Mouse (Mus musculus) liver, embryonic 14.5 days (tissue): ENCODE measurements around the gene Golph3l. TPM values are rescaled to one million over a fixed set of nuclear protein-coding genes. Genes with fewer than 3 reads are reported as not detected.

Experiments used
- ATAC-seq: fragments of 200-750 bp; cut with Nextera tagmentation; 2 replicates; pipeline ENCODE4 v1.8.0; 2017; ENCODE audit warnings: moderate number of reproducible peaks, mild to moderate bottlenecking, moderate library complexity; ENCODE audit not compliant: insufficient read depth
- DNase-seq, 3 experiments: peaks; one replicate each; pipeline ENCODE4 v3.0.0-alpha.2; 2012 to 2013; ENCODE audit warnings: low read depth in 3 of 3, low spot score in 3 of 3
- H3K27ac ChIP-seq: fragments of 300-500 bp; sonication (generic); 2 replicates; pipeline ENCODE4 v1.5.1; 2014; ENCODE audit warnings: moderate library complexity, mild to moderate bottlenecking, control low read depth, inconsistent platforms
- H3K27me3 ChIP-seq: fragments of 300-500 bp; sonication (generic); 2 replicates; pipeline ENCODE4 v1.6.1; 2014; ENCODE audit warnings: mild to moderate bottlenecking, low read length, moderate library complexity; ENCODE audit not compliant: control insufficient read depth, insufficient read depth
- H3K36me3 ChIP-seq: fragments of 300-500 bp; sonication (generic); replicated peaks from 2 replicates; pipeline ENCODE4 v1.6.1; 2014; ENCODE audit warnings: low read depth; ENCODE audit not compliant: control insufficient read depth, insufficient read depth
- H3K4me1 ChIP-seq, 2 experiments: fragments of 200-500 bp in 1 of 2; fragments of 300-500 bp in 1 of 2; sonication (generic) in 1 of 2; replicated peaks; 2 replicates each; pipeline ENCODE4 v1.6.1; 2012 to 2014; ENCODE audit warnings: antibody characterized with exemption in 1 of 2, inconsistent platforms in 1 of 2, low read length in 1 of 2; ENCODE audit not compliant: control insufficient read depth in 2 of 2, insufficient read depth in 2 of 2
- H3K4me2 ChIP-seq: fragments of 300-500 bp; sonication (generic); 2 replicates; pipeline ENCODE4 v1.6.1; 2014; ENCODE audit warnings: low read depth, mild to moderate bottlenecking, control low read depth, moderate library complexity
- H3K4me3 ChIP-seq, 2 experiments: fragments of 200-500 bp in 1 of 2; fragments of 300-500 bp in 1 of 2; sonication (generic) in 1 of 2; 2 replicates each; pipeline ENCODE4 v1.5.1; 2012 to 2014; ENCODE audit warnings: low read depth in 2 of 2, low read length in 2 of 2, mild to moderate bottlenecking in 2 of 2, control low read depth in 1 of 2, inconsistent platforms in 1 of 2, moderate library complexity in 1 of 2; ENCODE audit not compliant: insufficient read depth in 1 of 2
- H3K9ac ChIP-seq: fragments of 300-500 bp; sonication (generic); replicated peaks from 2 replicates; pipeline ENCODE4 v1.6.1; 2014; ENCODE audit warnings: mild to moderate bottlenecking, control low read depth, moderate library complexity
- H3K9me3 ChIP-seq: fragments of 300-500 bp; sonication (generic); 2 replicates; pipeline ENCODE4 v1.6.1; 2016; ENCODE audit warnings: low read length, mixed read lengths; ENCODE audit not compliant: control insufficient read depth
- CTCF ChIP-seq: IDR thresholded peaks from 2 replicates; pipeline ENCODE4 v1.5.1; 2016; ENCODE audit warnings: antibody characterized with exemption, low read depth, control low read depth
- EP300 ChIP-seq: IDR thresholded peaks from 2 replicates; pipeline ENCODE4 v1.6.1; 2016; ENCODE audit warnings: antibody characterized with exemption, low read depth
- WGBS: fragments of 180-500 bp; shearing (Covaris S2); extraction: QIAGEN DNeasy Blood & Tissue Kit; methylation state at CpG from one replicate; pipeline ENCODE4 v1.1.7; 2014; ENCODE audit not compliant: insufficient replicate concordance; 5-methylcytosine and 5-hydroxymethylcytosine counted together
- polyA plus RNA-seq, 2 experiments: library from polyadenylated mRNA; depleted of rRNA in 1 of 2; stranded (reverse) in 1 of 2; unstranded in 1 of 2; fragments of >200 nt; fragmentation: Nextera tagmentation in 1 of 2; extraction: Ambion mirVana in 1 of 2; gene quantifications; 2 replicates each; pipeline versions ENCODE4 v1.2.1 to v1.2.3; 2012 to 2014

Gene Golph3l
- polyA plus RNA-seq, 2 experiments: 17.1 to 32.6 TPM

DNA sequence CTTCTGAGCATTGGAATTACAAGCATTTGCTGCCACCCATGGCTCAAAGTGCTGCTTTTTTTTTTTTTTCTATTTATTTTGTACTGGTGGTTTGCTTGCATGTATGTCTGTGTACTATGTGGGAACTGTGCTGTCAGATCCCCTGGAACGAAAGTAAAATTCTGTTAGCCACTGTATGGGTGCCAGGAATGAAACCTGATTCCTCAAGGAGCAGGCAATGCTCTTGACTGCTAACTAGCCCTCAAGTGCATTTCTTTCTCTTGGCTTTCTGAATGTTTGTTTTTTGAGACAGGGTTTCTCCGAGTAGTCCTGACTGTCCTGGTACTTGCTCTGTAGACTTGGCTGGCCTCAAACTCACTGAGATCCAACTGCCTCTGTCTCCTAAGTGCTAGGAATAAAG lies 26.9 kb upstream of the Golph3l start:
- ATAC-seq (no peak), DNase-seq (no peak)
- Histone ChIP-seq H3K4me2 (no peak overlapping the region), H3K4me3 (no peak overlapping the region), H3K27ac (no peak overlapping the region), H3K36me3 (no peaks in the 10 kb centered on the region), H3K9me3 (no peaks in the 10 kb centered on the region), H3K27me3 (no peaks in the 10 kb centered on the region; the same call in 1 of the 2 replicates), H3K4me1 (no peaks in the 10 kb centered on the region), H3K9ac (0 out of 2 replicates have a peak overlapping the region, but pooled peaks have one; percentile 9)
- no peak for TF ChIP-seq EP300
- WGBS: 66% methylated on average over 2 of the region's 2 CpGs

GRCm38 (mm10) chr3:95569585-95569984 lies 19.1 kb upstream of the Golph3l start:
- H3K9ac ChIP-seq: no peak overlapping the region
- no peaks in the 10 kb centered on the region for H3K27me3 ChIP-seq
- no peak overlapping the region for H3K4me2 ChIP-seq
- no peaks in the 10 kb centered on the region for H3K9me3 ChIP-seq
- TF ChIP-seq CTCF (no peak), EP300 (no peak)
- H3K36me3 ChIP-seq: no peaks in the 10 kb centered on the region
- no peaks in the 10 kb centered on the region for H3K4me1 ChIP-seq
- H3K27ac ChIP-seq: no peak overlapping the region
- no peak overlapping the region for H3K4me3 ChIP-seq
- 86% methylated on average over 3 of the region's 3 CpGs for WGBS
- DNase-seq (no peak), ATAC-seq (no peak)

- WGBS: 49% methylated on average over 8 of the region's 8 CpGs
- peak overlapping the region; percentile 73 for H3K9ac ChIP-seq
- peak overlapping the region; percentile 77 for H3K4me2 ChIP-seq
- no peak for TF ChIP-seq EP300
- no peak for TF ChIP-seq CTCF
- ATAC-seq: peak; percentile 35
- peak in 1 of 3 experiments; percentile 6 for DNase-seq
- H3K4me1 ChIP-seq: peaks cover 7 to 12% of the 10 kb centered on the region in 2 experiments
- H3K27ac ChIP-seq: peak overlapping the region; percentile 96
- no peaks in the 10 kb centered on the region for H3K27me3 ChIP-seq
- no peaks in the 10 kb centered on the region for H3K9me3 ChIP-seq
- peaks cover 18% of the 10 kb centered on the region for H3K36me3 ChIP-seq
- H3K4me3 ChIP-seq: peak overlapping the region; percentile 75 to 100
Observed at GRCm38 (mm10) chr3:95587754-95588603, 755 bp upstream of the Golph3l start.

- peaks cover 29% of the 10 kb centered on the region for H3K36me3 ChIP-seq
- no peak for DNase-seq
- no peak overlapping the region for H3K4me3 ChIP-seq
- ATAC-seq: no peak
- no peaks in the 10 kb centered on the region for H3K27me3 ChIP-seq
- no peaks in the 10 kb centered on the region for H3K4me1 ChIP-seq
- no peak overlapping the region for H3K9ac ChIP-seq
- no peaks in the 10 kb centered on the region for H3K9me3 ChIP-seq
- no peak overlapping the region for H3K4me2 ChIP-seq
- TF ChIP-seq EP300: no peak
- TF ChIP-seq CTCF: no peak
- no peak overlapping the region for H3K27ac ChIP-seq
Observed at GRCm38 (mm10) chr3:95598734-95599133, 10.0 kb downstream of the Golph3l start.

DNA sequence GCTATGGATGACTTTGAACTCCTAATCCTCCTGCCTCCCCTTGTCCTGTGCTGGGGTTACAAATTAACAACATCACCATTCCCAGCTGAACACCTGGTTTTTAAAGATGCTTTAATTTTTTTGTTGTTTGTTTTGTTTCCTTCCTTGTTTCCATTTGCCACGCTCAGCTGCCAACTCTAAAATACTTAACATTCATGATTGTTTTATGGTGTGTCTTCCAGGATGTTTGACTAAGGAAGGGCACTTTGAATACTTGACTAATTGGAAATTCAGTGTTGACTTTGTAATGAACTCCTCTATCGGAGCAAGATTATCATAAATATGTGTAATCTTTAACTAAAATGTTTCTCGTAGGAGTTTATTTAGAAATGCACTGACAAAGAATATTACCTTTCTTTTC lies 12.6 kb downstream of the Golph3l start:
- no peaks in the 10 kb centered on the region for H3K9me3 ChIP-seq
- H3K4me1 ChIP-seq: no peaks in the 10 kb centered on the region
- H3K9ac ChIP-seq: no peak overlapping the region
- H3K27me3 ChIP-seq: no peaks in the 10 kb centered on the region
- 88% methylated on average over 3 of the region's 3 CpGs for WGBS
- DNase-seq (no peak), ATAC-seq (no peak)
- peaks cover 15% of the 10 kb centered on the region for H3K36me3 ChIP-seq
- no peak overlapping the region for H3K4me2 ChIP-seq
- no peak overlapping the region for H3K4me3 ChIP-seq
- no peak overlapping the region for H3K27ac ChIP-seq
- TF ChIP-seq CTCF (no peak), EP300 (no peak)
